Mouse (Mus musculus): Measurements from ENCODE around the gene H1f0. TPM values are rescaled to one million over a fixed set of nuclear protein-coding genes. Genes with fewer than 3 reads are reported as not detected.
"Not testable (repeated sequence)": the region's sequence is repeated elsewhere in the genome, so short reads cannot be mapped to it uniquely, and the experiment has no call there.

Gene H1f0
- polyA plus RNA-seq, 1 experiment from 2014 or later: 74.8 TPM

DNA sequence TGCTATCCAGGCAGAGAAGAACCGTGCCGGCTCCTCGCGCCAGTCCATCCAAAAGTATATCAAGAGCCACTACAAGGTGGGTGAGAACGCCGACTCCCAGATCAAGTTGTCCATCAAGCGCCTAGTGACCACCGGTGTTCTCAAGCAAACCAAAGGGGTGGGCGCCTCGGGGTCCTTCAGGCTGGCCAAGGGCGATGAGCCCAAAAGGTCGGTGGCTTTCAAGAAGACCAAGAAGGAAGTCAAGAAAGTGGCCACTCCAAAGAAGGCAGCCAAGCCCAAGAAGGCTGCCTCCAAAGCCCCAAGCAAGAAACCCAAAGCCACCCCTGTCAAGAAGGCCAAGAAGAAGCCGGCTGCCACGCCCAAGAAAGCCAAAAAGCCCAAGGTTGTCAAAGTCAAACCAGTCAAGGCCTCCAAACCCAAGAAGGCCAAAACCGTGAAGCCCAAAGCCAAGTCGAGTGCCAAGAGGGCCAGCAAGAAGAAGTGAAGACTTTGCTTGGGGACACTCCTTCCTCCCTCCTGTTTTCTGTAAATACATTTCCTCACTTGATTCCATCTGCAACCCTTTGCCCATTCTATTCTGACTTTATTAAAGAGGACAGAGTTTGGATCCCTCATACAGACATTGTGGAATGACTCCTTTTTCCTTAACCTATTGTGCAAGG is 704 bp downstream of the H1f0 start:
- ATAC-seq (ENCODE audit: low FRiP score): no peak

DNA sequence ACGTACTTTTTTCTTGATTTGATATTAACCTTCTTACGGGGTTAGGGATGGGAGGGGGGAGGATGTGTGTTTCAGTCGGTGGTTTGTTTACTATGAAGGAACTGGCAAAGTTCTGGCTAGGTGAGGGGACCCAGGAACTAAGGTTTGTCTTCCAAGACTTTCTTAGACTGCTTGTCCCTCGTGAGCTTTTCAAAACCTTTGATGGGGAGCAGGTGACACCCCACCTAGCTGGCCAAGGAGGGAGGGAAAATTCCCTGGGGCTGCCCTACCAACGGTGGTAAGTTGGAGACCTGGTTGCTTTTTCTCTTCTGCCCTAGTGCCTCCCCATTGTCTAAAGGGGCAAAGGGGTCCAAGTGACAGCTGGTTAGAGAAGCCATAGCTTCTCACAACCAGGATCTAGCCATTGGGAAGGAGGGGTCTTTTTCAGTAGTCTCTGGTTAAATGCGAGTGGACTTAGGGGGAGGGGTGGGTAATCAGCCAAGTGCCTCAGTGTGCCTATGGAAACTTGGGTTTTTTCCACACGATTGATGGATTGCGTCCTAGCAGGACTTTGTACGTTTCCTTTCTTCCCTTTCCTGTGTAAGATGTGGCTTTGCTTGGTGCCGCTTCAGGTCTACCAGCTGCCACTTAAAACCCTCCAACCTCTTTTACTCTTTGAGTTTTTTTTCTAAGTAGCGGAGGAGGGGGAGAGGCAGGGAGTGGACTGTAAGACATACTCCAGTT is 1.4 kb downstream of the H1f0 start:
- no peaks in the 10 kb centered on the region for H3K9me3 ChIP-seq (ENCODE audit: control insufficient read depth, low read length)
- peak overlapping the region; percentile 61 for H3K4me3 ChIP-seq (replicated peaks; ENCODE audit: low read length)
- peak overlapping the region; percentile 27; the same call in 1 of the 2 replicates for H3K27ac ChIP-seq
- ATAC-seq (ENCODE audit: low FRiP score) (peak; percentile 4; the same call in 1 of the 2 replicates), DNase-seq (ENCODE audit: low spot score) (no peak)
- peak overlapping the region; percentile 73 for H3K4me2 ChIP-seq (replicated peaks)
- H3K9ac ChIP-seq: peak overlapping the region; percentile 94
- H3K4me1 ChIP-seq (replicated peaks; ENCODE audit: control insufficient read depth, insufficient read depth, low read length): peaks cover 31% of the 10 kb centered on the region
- 7% methylated on average over 11 of the region's 11 CpGs for WGBS
- 0 out of 2 replicates have a peak, but pooled peaks cover 6% of the 10 kb centered on the region for H3K27me3 ChIP-seq (ENCODE audit: control insufficient read depth, insufficient read depth, low read length)
- no peaks in the 10 kb centered on the region for H3K36me3 ChIP-seq (replicated peaks; ENCODE audit: control insufficient read depth, insufficient read depth)

More for the DNA sequence above, 704 bp downstream of the H1f0 start:
- H3K4me2 ChIP-seq (replicated peaks): peak overlapping the region; percentile 73
- H3K36me3 ChIP-seq (replicated peaks; ENCODE audit: control insufficient read depth, insufficient read depth): no peaks in the 10 kb centered on the region
- WGBS: 30% methylated on average over 16 of the region's 16 CpGs
- H3K27ac ChIP-seq: peak overlapping the region; percentile 92
- peak overlapping the region; percentile 61 for H3K4me3 ChIP-seq (replicated peaks; ENCODE audit: low read length)
- H3K27me3 ChIP-seq (ENCODE audit: control insufficient read depth, insufficient read depth, low read length): 0 out of 2 replicates have a peak, but pooled peaks cover 6% of the 10 kb centered on the region
- no peaks in the 10 kb centered on the region for H3K9me3 ChIP-seq (ENCODE audit: control insufficient read depth, low read length)
- peak overlapping the region; percentile 94 for H3K9ac ChIP-seq
- DNase-seq (ENCODE audit: low spot score): no peak
- H3K4me1 ChIP-seq (replicated peaks; ENCODE audit: control insufficient read depth, insufficient read depth, low read length): peaks cover 31% of the 10 kb centered on the region

DNA sequence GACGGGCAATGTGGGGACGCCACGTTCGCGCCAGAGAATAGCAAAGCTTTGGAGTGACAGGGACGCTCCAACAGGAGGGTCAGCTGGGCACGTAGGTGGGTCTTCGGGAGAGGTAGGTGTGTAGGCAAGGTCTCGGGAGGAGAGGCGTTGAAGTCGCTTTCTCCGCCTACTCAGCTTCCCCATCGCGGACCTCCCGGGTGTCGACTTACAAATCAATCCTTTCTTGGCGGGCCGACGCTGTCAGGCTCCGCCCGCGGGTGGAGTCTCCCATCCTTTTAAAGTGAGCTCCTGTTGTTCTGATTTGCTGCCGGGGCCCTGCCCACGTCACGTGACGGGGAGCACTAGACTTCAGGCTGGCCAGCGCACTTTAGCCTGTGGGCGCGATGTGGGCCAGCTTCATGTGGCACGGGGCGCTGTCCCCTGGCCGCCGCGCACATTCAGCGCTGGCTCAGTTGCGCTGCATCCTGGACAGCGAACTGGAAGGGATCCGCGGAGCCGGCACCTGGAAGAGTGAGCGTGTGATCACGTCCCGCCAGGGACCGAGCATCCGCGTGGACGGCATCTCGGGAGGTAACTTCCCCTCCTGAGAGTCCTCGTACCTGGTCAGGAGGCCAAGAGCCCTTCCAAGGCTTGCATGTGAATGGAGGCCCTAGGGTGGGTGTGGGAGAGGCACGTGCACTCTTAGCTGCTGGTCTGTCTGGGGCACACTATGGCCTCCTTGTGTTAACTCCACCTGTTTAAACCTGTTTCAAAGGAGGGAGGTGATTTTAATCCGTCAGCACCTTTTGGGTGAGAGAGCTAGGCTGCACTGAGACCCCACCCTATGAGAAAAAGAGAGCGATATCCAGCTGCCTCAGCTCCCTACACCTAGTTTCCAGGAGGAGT is 2.5 kb downstream of the H1f0 start:
- under 1% methylated on average over 51 of the region's 52 CpGs for WGBS
- H3K4me2 ChIP-seq (replicated peaks): peak overlapping the region; percentile 73
- peak overlapping the region; percentile 61 for H3K4me3 ChIP-seq (replicated peaks; ENCODE audit: low read length)
- H3K9ac ChIP-seq: peak overlapping the region; percentile 94
- no peaks in the 10 kb centered on the region for H3K36me3 ChIP-seq (replicated peaks; ENCODE audit: control insufficient read depth, insufficient read depth)
- 0 out of 2 replicates have a peak overlapping the region, but pooled peaks have one; percentile 27 for H3K27ac ChIP-seq
- DNase-seq (ENCODE audit: low spot score) (peak; percentile 86), ATAC-seq (ENCODE audit: low FRiP score) (peak; percentile 84)
- H3K27me3 ChIP-seq (ENCODE audit: control insufficient read depth, insufficient read depth, low read length): no peaks in the 10 kb centered on the region
- H3K9me3 ChIP-seq (ENCODE audit: control insufficient read depth, low read length): no peaks in the 10 kb centered on the region
- peaks cover 31% of the 10 kb centered on the region for H3K4me1 ChIP-seq (replicated peaks; ENCODE audit: control insufficient read depth, insufficient read depth, low read length)

DNA sequence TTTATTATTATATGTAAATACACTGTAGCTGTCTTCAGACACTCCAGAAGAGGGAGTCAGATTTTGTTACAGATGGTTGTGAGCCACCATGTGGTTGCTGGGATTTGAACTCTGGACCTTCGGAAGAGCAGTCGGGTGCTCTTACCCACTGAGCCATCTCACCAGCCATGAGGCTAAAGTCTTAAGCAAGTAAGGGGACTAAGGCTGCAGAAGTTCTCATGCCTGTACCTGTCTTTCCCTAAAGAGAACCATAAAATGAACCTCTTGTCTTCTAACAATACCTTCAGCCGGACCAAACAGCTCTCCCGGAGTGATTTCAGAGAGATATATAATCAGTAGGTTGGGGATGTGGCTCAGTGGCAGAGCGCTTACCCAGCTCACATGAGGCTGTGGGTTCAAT is 3.7 kb downstream of the H1f0 start:
- H3K4me3 ChIP-seq (replicated peaks; ENCODE audit: low read length); H3K27me3 ChIP-seq (ENCODE audit: control insufficient read depth, insufficient read depth, low read length); ATAC-seq (ENCODE audit: low FRiP score); DNase-seq (ENCODE audit: low spot score); H3K27ac ChIP-seq; H3K9me3 ChIP-seq (ENCODE audit: control insufficient read depth, low read length); H3K4me2 ChIP-seq (replicated peaks): not testable (repeated sequence)
- Histone ChIP-seq H3K4me1 (replicated peaks; ENCODE audit: control insufficient read depth, insufficient read depth, low read length) (peaks cover 28% of the 10 kb centered on the region), H3K9ac (0 out of 2 replicates have a peak overlapping the region, but pooled peaks have one; percentile 11), H3K36me3 (replicated peaks; ENCODE audit: control insufficient read depth, insufficient read depth) (peaks cover 10% of the 10 kb centered on the region; the same call in 1 of the 2 replicates)
- WGBS: 87% methylated on average over 5 of the region's 5 CpGs

DNA sequence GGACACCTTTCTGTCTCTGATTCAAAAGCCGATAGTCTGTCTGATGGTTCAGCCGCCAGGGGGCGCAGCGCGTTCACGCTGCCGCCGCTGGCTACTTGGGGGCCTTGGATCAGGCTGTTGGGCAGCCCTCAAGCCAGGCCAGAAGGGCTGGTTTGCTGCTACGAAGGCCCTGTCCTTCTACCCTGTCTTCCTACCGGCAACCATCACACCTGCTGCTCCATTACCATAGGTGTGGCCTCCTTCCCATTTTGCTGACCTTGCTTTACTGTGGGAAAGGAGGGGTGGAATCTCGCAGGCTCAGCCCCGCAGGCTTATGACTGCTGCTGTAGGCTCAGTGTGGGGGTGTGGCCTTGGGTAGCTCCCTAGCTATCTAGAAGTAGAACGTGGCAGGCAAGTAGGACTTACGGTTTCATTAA is 9.7 kb downstream of the H1f0 start:
- Histone ChIP-seq H3K9me3 (ENCODE audit: control insufficient read depth, low read length) (no peaks in the 10 kb centered on the region), H3K4me3 (replicated peaks; ENCODE audit: low read length) (no peak overlapping the region), H3K27me3 (ENCODE audit: control insufficient read depth, insufficient read depth, low read length) (peaks cover 25% of the 10 kb centered on the region), H3K4me2 (replicated peaks) (no peak overlapping the region), H3K9ac (no peak overlapping the region), H3K4me1 (replicated peaks; ENCODE audit: control insufficient read depth, insufficient read depth, low read length) (peaks cover 6% of the 10 kb centered on the region; the same call in 1 of the 2 replicates), H3K36me3 (replicated peaks; ENCODE audit: control insufficient read depth, insufficient read depth) (peaks cover 12% of the 10 kb centered on the region; the same call in 1 of the 2 replicates), H3K27ac (no peak overlapping the region)
- DNase-seq (ENCODE audit: low spot score) (peak; percentile 76), ATAC-seq (ENCODE audit: low FRiP score) (no peak; the same call in 1 of the 2 replicates)
- 12% methylated on average over 14 of the region's 14 CpGs for WGBS

DNA sequence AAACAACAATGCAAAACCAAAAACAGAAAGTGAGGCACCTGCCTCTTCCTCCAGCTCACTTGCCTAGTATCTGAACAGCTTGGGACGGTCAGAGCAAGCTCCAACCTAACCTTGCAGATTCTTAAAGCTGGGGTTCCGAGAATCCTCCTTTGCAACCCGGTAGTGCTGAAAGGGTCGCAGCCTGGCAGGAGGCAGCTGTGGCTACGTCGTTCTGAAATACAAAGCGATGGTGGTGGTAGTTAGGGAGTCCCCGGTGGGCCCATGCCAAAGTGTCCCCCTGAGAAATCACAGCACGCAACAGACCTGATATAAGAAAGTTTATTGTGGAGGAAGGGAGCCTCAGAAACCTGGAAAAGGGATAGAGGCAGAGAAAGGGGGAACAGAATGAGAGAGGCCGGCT is 10.1 kb downstream of the H1f0 start:
- no peak for DNase-seq (ENCODE audit: low spot score)
- no peaks in the 10 kb centered on the region for H3K9me3 ChIP-seq (ENCODE audit: control insufficient read depth, low read length)
- H3K27ac ChIP-seq: no peak overlapping the region
- ATAC-seq (ENCODE audit: low FRiP score): no peak
- whole genome bisulfite sequencing: 66% methylated on average over 10 of the region's 10 CpGs
- no peak overlapping the region for H3K4me3 ChIP-seq (replicated peaks; ENCODE audit: low read length)
- H3K36me3 ChIP-seq (replicated peaks; ENCODE audit: control insufficient read depth, insufficient read depth): peaks cover 12% of the 10 kb centered on the region; the same call in 1 of the 2 replicates
- H3K9ac ChIP-seq: no peak overlapping the region
- H3K27me3 ChIP-seq (ENCODE audit: control insufficient read depth, insufficient read depth, low read length): peaks cover 29% of the 10 kb centered on the region
- no peak overlapping the region for H3K4me2 ChIP-seq (replicated peaks)
- peaks cover 8% of the 10 kb centered on the region; the same call in 1 of the 2 replicates for H3K4me1 ChIP-seq (replicated peaks; ENCODE audit: control insufficient read depth, insufficient read depth, low read length)

DNA sequence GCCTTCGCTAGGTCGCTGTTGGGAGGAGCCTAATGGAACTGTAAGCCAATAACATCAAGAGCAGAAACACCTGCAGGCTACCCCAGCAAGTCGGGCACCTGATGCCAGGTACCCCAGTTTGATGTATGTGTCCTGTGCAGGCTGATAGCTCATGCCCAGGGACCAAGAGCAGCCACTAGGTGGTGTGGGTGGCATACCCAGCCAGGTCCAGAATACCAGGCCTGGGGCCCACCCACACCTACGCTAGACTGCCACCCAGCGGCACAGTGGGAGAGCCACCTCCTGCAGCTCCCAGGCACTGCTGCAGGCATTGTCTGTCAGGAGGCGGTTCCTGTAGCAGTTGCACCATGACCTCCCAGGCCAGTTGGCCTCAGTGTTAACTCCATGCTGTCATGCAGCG is 10.6 kb downstream of the H1f0 start:
- Histone ChIP-seq H3K9me3 (ENCODE audit: control insufficient read depth, low read length) (no peaks in the 10 kb centered on the region), H3K4me2 (replicated peaks) (no peak overlapping the region), H3K9ac (no peak overlapping the region), H3K27me3 (ENCODE audit: control insufficient read depth, insufficient read depth, low read length) (peaks cover 34% of the 10 kb centered on the region), H3K4me1 (replicated peaks; ENCODE audit: control insufficient read depth, insufficient read depth, low read length) (peaks cover 11% of the 10 kb centered on the region; the same call in 1 of the 2 replicates), H3K36me3 (replicated peaks; ENCODE audit: control insufficient read depth, insufficient read depth) (peaks cover 12% of the 10 kb centered on the region; the same call in 1 of the 2 replicates), H3K4me3 (replicated peaks; ENCODE audit: low read length) (no peak overlapping the region), H3K27ac (no peak overlapping the region)
- DNase-seq (ENCODE audit: low spot score) (no peak), ATAC-seq (ENCODE audit: low FRiP score) (no peak)
- WGBS: 20% methylated on average over 7 of the region's 7 CpGs

DNA sequence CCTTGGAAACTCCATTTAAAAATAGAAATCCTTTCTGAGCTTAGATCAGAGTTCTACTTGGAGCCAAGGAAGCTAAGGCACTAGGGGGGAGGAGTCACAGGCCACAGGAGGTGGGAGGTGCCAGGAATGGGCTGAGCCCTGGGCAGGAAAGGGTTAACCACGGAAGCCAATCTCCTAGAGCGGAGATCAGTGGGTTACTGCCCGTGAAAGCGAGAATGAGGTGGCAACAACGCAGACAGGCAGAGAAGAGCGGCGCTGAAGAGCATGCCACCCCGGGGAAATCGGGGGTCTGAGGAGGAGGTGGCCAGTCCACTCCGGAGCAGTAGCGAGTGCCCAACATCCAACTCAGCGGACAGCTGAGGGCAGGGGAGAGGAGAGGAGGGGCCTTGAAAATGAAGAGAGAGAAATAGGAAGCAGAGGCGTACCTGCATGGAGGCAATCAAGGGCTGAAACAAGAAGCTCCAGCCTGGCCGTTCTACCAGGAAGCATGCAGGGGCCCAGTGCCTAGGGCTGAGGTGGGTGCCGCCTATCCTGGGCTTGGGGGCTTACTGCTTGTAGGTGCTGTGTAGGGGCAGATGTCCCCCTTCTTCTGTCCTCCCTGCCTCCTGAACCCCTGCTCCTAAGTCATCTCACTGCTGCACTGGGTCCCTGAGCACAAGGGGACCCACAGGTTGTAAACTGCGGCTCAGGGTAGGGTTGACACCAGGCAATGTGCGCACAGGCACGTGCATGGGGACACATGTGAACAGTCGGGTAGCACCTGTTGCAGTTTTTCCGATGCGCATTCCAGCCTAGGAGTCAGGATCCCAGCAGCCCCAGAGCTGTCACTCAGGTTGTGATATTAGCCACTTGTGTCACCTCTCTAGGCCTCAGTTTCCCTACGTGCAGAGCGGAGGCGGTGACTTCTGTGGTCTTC is 12.5 kb downstream of the H1f0 start:
- WGBS: 24% methylated on average over 24 of the region's 24 CpGs
- no peak for ATAC-seq (ENCODE audit: low FRiP score)
- peak overlapping the region; percentile 14 for H3K4me3 ChIP-seq (replicated peaks; ENCODE audit: low read length)
- no peak overlapping the region for H3K27ac ChIP-seq
- H3K9ac ChIP-seq: peak overlapping the region; percentile 20; the same call in 1 of the 2 replicates
- peaks cover 35% of the 10 kb centered on the region for H3K27me3 ChIP-seq (ENCODE audit: control insufficient read depth, insufficient read depth, low read length)
- peak overlapping the region; percentile 44 for H3K4me2 ChIP-seq (replicated peaks)
- H3K4me1 ChIP-seq (replicated peaks; ENCODE audit: control insufficient read depth, insufficient read depth, low read length): peaks cover 15% of the 10 kb centered on the region
- peaks cover 12% of the 10 kb centered on the region; the same call in 1 of the 2 replicates for H3K36me3 ChIP-seq (replicated peaks; ENCODE audit: control insufficient read depth, insufficient read depth)
- no peak for DNase-seq (ENCODE audit: low spot score)
- H3K9me3 ChIP-seq (ENCODE audit: control insufficient read depth, low read length): no peaks in the 10 kb centered on the region

Measured in hindbrain, embryonic 14.5 days (tissue).